Mouse (Mus musculus) right cerebral cortex, postnatal 25 days (tissue): ENCODE measurements around the gene Ntng2.

Experiments
- DNase-seq: peaks from one replicate; pipeline ENCODE4 v3.0.0; 2022

Ntng2 gene

DNA sequence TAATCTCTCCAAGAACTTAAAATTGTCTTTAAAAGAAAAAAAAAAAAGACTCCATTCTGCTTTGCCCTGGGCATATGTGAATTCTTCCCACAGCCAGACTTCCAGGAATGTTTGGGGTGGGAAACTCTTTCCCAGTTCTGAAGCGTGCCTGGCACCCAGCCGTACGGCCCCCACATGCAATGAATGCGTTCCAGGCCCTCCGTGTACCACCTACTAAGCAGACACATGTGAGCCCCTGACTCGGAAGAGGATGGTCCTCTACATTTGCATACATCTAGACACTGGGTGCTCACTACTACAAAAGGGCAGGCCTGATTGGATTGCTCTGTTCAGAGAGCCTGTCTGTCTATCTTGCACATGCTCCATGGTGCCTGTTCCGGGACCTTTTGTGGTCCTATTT lies 17.0 kb downstream of the Ntng2 start:
- DNase-seq: peak; percentile 67

DNA sequence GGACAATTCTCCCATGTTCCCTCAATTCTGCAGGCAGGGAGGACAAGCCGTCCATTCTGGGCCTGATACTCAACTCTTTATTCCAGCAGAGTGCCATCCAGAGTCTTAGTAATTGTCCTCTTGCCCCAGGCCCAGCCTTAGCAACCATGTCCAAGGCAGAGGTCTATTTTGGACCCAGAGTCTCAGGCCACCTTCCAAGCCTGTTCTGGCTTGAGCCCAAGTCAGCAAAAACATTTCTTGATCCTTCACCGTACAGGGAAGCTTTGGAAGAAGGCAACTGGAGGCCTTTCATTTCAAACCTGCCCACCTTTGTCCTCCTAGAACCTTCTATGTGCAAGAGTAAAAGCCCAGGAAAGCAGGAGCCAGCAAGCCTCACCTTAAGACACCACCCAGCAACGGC lies 17.8 kb downstream of the Ntng2 start:
- no peak for DNase-seq

DNA sequence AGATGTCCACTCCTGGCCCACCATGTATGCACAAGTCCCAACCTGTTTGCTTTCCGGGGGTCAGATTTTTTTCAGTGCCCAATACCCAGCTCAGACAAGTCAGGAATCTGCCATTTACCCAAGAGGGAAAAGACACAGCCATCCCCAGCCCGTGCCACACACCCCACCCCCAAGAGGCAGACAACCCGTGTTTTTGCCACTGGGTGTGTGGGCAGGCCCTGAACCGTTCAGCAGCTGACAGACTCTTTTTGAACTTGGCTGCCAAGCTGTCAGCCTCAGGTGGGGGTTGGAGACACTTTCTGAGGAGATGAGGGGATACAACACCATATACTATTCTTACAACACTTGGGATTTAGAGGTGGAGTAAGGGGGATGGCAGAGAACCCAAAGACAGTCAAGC lies 18.8 kb downstream of the Ntng2 start:
- DNase-seq: no peak

DNA sequence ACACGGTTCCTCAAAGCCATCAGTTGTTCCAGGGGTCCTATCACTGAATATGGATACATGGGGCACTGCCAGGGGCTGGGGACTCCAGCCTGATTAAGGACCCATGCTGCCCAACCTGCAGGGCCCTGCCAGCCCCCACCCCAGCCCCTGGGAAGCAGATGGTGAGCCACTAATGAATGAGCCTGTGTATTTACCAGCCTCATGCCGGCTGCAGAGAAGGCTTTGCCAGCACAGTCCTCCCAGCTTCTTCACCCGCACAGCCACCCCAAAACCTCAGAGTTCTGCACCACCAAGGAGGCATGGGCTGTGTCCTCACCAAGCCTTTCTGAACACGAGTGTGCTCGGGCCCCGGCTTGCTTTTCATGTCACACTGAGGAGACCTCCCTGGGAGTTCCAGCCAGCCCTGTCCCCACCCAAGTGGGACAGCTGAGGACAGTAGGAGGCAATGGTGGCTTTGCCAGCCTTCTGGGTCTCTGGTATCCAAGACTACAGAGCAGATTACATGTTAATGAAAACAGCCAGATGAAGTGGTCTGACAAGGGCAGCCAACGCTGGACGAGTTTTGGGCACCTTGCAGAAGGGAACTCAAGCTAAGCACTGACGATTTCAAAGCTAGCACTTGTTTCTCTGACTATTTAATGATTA lies 22.5 kb downstream of the Ntng2 start:
- DNase-seq: no peak

DNA sequence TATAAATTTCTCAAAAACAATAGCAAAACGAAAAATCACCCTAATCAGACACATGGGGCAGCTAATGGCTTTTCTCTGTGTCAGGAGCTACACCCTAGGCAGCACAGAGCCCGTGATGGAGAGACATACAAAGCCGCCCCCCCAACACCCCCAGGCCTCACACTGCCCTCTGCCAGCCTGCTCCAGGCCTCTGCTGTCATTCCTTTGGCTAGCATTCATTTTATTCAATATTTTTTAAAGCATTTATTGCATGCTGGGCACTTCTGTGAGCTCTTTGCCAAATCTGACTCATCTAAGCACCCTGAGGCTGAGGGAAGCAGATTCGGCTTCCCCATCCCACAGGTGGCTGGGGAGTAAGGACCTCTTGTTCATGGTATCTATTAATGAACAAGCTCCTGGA lies 26.1 kb downstream of the Ntng2 start:
- DNase-seq: no peak

DNA sequence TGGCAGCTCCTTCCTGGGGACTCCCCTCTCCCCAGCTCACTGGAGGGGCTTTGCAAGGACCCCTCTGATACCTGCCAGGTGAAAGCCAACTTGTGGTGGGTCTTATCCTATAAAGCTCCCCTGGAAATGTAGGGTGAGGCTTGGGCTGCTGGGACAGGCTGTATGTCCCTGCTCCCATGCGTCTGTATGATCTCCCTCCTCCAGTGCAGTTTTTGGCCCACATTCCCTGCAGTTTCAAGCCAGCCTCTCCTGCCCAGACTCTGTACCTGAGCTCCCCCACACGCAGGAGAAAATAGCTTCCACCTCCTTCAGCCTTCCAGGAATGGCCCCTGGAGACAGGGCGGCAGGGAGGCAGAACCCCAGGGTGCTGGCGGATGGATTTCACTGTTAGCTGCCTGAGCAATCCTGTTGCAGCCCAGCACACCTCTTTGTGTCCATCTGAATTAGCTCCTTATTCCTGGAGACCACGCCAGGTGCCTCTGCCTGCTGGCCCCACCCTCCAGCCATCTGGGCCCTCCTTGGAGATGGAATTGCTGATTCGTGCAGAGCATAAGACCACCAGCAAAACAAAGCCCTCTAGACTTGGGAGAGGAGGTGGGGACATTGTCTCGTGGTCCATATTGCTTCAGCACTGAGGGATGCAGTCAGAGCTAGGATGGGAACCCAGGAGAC lies 29.1 kb downstream of the Ntng2 start:
- no peak for DNase-seq

DNA sequence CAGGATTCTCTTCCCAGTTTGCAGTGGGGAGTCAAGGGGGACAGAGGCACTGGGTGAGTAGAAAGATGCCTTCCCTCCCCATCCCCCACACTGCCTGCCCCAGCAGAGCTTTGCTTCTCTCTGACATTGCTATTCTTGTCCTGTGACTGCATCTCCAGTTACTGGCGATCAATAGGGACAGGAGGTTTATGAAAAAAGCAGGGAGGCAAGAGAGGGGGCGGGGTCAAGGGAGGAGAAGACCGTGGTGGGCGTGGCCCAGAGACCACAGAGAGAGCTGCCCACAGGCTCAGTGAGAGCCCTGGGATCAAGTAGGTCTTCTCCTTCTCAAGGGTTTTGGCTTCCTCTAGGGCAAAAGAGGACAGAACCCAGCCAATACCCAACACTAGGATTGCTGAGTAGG lies 30.5 kb downstream of the Ntng2 start:
- DNase-seq: no peak

DNA sequence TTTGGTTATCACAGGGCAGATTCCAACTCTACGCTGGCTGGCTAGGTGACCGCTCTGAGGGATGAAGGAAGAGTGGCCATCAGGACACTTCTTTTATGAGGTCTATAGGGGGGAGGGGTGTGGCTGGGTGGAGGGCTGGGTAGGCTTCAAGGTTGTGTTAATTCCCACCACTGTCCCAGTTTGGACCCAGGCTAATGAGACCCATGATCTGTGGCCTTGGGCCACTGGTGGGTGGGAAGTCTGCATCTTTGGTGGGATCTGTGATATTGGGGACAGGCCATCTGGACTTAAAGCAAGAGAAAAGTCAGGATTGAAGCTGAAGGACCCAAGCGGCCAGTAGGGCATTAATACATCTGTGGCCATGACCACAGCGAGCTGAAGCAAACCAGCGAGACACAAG lies 34.0 kb downstream of the Ntng2 start:
- DNase-seq: no peak

DNA sequence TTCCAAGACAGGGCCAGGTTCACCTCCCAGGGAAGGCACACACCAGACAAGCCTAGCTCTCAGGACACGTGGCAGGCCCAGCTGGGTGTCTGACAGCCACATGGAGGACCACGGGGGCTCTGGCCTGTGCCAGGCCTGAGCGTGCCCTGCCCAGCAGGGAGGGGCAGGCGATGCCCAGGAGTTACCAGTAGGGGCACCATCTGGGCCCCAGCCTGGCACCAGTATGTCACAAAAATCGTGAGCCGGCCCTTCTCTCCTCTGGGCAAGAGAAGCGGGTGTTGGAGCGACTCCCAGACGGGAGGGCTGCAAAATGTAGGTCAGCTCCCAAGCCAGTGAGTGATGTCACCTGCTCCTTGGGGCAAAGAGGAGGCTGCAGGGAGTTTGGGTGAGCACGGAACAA lies 34.9 kb downstream of the Ntng2 start:
- DNase-seq: peak; percentile 66

DNA sequence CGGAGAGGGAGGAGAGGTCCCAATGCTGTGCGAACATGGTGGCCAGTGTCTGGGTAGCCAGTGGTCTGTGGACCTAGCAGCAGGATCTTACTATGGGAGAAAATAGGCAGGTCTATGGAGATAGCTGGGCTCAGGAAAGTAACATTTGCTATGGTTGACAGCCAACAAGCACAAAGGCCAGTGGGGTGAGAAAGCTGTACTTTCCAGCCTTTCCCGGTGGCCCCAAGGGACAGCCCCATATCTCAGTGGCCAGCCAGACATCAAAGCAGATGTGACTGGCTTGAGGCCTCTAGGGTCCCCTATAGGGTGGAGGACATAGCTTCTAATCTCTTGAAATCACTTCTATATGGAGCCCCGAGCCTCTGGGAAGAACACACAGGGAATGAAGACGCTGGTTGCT lies 35.8 kb downstream of the Ntng2 start:
- no peak for DNase-seq

DNA sequence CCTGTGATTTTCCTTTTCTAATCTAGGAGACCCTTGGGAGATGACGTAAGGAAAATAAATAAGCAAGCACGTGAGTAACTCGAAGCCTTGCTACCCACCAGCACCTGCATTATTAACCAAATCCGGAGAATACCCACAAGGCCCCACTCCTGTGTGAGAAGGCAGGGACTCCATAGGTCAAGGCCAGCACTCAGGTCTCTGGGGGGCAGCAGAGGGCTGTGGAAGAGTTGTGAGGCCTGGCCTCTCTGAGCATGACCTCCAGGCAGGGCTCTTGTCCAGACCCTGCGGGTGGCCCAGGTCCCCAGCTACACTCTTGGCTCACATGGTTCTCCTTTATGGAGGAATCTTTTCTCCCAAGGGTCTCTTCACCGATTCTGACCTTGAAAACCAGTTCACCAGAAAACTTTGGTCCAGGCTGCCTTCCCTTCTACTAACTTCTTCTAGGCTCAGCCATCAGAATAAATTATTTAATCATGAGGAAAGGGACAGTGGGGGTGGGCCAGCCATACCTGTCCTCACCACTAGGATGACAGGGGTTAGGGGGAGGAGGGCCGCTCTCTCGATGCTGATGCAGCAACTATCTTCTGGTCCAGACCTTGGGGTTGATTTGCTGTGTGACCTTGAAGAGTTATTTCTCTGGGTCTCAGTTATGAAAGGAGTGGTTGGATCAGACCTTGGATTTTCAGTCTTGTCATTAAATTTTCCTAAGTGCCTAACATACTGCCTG lies 36.4 kb downstream of the Ntng2 start:
- DNase-seq: no peak

DNA sequence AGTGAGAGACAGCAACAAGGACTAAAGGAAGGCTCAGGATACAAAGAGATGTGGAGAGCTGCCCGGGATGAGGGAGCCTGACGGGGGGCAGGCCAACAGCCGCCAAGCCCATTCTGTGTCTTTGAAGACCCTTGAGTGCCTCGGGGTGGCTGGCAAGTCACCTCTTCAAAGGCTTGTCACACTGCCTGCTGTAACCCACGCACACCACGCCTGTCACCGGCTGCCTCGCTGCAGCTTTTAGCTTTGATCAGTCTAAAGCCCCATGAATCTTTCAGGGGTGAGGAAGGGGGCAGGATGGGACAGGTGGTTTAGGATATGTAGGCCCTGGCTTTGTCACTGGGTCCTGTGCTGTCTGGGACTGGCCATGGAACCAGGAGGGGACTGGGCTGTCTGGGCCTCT lies 46.6 kb downstream of the Ntng2 start:
- DNase-seq: no peak

DNA sequence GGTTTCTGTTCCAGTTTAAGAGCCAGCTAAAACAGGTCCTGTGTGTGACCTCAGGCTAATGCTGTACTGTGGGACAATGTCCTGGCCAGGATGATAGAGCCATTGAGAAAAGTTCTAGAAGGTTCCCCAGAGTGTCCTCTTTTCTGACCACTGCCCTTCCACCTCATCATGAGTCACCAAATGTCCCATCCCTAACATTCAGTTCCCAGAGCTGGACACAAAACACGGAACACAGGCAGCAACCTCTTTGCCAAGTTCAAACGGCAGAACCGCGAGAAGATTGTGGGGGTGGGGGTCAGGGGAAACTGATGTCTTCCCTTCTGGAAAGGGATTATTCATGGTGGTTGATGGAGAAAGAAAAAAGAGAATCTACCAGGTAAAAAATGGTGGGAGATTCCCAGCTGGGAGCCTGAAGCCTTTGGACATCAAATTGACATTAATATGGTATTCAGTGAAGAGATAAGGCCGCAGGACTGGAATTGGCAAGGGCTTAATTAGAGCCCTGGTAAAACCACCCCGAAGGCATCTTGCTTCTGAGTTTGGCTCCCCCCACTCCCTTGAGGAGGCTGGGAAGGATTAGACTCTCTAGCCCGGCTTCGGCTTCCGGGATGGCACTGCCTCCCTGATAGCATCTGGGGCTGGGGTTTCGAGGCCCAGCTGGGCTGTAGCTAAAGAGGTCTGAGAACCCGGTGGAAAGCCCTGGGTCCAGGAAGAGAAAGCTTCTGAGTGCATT lies 51.4 kb downstream of the Ntng2 start:
- DNase-seq: no peak

DNA sequence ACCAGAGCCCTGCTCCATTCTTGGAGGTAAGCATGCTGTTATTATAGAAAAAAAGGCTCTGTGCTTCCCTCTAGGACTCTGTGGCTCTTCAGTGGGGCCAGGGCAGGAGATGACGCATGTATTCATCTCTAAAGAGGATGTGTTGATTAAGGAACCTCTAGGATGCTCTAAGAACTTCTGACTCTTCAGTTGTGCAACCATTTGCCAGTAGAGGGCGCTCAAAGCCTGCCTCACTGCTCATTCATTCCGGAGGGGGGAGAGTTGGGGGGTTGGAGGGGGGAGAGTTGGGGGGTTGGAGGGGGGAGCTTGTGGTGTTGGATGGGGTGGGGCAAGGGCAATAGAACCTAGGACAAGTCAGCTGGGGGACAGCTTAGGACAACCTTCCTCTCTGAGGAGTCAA lies 52.9 kb downstream of the Ntng2 start:
- DNase-seq: no peak

DNA sequence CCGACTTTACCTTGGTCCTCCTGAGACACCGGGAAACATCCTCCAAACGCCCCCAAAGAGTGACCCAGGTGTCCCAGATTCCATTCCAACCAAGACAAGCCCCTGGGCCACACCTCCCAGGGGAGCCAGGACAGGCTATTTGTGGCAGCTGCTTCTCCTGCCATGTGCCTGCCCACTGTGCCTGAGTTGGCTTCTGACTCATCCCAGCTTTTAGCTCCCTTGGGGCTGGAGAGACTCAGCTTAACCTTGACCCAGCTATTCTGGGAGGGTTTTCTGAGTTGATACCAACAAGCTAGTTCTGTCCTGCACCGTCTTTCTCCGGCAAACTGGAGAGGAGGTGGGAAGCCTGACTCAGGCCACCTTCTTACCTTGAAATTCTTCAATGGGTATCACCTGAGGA lies 54.4 kb downstream of the Ntng2 start:
- DNase-seq: no peak

DNA sequence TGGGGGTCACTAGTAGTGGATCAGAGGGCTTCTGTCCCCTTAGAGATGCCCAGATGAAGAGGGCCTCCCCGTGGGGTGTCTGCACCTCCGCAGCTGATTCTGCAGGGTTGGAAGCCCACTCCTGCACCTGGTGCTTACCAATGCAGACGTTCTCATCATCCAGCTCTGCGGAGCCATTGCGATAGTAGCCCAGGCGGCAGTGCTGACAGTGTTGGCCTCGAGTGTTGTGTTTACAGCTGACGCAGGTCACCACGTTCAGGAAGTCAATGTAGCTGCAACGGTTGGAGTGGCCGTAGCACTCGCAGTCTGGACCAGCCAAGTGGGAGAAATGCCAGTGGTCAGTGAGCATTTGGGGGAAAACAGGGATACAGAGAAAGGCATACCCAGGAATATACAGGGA lies 56.0 kb downstream of the Ntng2 start:
- DNase-seq: no peak

DNA sequence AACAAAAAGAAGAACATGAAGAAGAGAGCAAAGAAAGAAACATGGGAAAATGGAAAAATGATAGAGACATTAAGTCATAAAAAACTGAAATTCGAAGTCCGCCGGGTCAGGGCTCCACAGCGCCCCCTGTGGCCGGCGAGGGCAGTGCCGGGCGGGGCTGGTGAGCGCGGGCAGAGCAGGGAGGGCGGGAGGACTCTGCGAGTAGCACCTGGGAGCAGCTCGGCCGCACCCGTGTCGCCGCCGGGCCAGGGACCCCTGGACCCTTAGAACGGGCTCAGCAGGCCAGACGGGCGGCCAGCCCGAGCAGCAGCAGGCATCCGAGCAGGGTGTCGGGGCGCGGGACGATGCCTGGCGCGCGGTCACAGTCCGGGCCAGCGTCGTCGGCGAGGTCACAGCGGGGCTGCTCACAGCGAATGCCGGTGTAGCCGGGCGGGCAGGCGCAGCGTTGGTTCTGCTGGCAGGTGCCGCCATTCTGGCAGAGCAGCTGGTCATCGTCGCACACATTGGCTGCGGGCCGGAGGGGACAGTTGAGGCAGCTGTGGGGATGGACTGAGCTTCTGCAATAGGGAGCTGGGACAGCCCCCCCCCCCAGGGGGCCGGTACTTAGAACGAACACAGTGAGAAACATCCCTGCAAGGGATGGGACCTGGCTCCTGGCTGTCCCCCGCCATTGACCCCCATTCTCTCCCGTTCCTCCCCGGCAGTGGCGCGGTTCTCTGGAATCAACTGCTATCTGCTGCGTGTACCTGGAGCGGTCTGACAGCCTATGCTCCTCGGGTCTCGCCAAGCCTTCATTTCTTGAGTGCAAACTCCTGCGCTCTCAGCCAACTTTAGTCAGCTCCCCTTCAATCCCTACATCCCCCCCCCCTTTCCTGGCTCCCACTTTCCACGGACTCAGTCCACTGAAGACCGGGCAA lies 58.0 kb downstream of the Ntng2 start:
- peak; percentile 58 for DNase-seq

DNA sequence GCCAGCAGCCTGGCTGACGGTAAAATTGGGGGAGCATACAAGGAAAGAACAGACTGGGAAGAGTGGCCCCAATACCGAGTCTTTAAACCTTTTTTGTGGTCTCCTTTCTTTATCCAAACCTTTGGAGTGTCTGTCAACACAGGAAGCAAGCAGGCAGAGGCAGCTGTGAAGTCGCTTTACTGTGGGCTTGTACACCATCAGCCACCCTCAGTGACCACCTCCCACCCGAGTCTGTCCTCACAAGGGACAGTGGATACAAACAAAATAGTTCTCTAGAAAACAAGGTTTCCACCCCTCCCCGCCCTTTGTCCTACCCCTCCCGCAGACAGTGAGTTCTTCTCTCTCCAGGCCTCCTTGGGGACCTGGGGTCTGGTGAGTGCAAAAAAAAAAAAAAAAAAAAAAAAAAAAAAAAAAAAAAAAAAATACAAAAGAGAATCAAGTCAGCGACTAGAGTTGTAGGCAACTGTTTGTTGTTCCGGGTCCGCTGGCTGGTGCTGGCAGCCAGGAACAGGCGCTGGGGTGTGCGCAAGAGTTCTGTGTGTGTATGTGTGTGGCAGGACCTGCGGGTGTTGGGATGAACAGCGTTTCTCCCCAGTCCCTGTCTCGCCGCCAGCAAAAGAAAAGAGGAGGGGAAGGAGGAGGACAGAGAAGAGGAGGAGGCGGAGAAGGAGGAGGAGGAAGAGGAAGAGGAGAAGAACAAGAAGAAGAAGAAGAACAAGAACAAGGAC lies 58.8 kb downstream of the Ntng2 start:
- DNase-seq: no peak

DNA sequence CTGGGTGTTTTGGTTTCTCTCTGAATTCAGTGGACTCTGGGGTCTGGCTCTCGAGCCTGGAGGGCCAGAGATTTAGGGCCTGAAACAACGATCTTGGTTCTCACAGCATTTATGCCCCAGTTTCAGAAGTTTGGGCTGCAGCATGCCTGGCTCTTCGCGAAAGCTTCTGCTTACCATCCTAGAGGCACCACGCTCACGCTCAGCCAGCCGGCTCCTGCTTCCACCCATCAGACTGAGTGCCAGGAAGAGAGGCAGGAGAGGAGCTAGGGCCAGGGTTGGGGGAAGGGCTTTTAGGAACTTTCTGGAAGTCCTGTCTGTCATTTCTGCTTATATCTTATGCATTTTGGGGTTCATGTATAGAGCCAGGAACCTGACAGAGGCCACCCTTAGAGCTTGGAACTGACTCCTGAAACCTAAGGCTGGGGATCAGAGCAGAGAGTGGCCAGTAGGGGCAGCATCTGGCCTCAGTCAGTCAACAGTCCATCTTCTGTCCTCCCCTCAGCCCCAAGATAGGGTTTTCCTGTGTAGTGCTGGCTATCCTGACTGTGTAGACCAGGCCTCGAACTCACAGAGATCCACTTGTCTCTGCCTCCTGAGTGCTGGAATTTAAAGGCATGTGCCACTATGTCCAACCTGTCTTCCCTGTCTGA lies 60.1 kb downstream of the Ntng2 start:
- DNase-seq: no peak

DNA sequence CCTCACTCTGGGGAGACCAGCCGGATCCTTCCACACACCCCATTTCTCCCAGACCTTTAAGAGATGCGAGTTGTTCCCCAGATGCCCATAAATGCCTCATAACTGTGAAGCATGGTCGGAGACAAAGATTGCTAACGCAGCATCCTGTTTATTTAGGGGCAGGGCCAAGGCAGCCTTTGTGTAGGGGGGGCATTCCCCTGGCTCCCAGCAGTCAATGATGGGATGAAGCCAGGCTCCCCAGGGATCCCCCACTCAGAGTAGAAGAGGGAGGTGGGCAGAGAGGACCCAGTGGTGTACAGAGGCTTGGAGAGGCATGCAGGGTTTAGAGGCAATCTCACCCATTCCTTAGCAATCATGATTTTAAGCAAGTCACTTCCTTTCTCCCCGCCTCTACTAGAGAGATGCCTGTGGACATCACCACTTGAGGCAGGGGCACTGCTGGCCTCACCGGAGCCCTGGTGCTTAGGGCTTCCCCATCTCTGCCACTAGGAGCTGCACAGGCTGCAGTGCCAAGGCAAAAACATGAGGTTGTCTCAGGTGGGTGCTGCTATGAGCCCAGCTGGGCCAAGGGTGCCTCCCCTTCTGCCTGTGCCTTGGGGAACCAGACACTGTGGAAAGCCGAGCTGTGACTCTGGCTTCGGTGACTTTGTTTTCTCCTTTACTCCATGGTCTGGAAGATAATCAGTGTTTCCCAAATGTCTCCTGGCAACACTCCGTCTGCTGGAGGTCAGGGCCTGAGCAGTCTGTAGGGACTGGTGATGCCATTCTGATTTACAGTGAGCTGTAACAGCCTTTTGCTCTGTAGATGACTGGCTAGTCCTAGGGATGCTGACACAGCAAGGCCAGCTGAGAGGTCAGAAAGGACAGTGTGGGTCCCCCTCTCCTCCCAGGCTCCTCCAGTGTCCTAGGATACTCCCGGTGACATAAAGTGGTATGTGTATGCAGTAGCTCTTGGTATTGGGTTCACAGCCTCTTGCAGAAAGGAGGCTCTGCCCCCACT lies 61.3 kb downstream of the Ntng2 start:
- DNase-seq: no peak
